ENCODE assay signal across 13 mouse cellular contexts in the genomic region with DNA sequence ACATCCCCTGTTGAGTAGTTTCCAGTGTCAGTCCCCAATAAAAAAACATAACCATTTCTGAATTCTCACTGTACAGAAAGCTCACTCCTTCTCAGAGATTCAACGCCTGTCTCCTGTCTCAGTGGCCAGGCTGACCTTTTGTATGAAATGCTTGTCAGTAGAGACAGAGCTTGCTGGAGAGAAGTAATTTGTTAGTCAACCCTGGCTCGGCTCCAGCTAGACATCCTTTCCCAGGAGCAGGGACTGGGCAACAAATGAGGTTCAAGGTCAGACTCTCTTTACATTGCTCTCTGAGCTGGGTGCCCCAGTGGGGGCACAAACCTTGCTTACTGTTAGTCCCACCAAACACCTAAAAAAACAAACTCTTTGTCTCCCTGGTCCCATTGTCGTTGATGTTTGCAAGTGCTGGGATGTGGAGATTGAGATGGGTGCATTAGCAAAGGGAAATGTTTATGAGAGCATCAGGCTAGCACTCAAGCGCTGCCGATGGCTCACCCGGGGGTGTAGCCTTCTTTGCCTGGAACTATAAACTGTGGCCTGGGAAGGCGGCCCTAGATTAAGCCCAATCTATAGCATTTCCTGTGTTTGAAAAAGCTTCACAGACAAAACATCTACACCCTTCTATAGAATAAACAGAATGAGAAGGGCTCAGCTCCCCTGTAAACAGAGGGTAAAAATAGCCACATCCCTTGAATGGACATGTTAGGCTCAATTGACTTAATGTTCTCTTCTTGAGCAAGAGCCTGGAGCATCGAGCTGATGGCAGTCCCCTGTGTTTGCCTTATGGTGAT.
DNase-seq lines count a peak whose midpoint lies in the region; ATAC-seq and TF ChIP-seq lines count a peak whose summit lies in the region.
"Had no signal": no experiment of that assay in that cellular context is flagged by ENCODE, and none has a peak within 500 bp of the region (broad histone marks: within the 10 kb centered on the region; RNA-seq: fewer than 3 reads in every experiment).

No protein-coding gene starts in this region.

- no peak for TF ChIP-seq CTCF in liver, postnatal 0 days (IDR thresholded peaks at IDR 0.05; ENCODE audit: low read depth)

- no peak for TF ChIP-seq EP300 in liver, postnatal 0 days (IDR thresholded peaks at IDR 0.05; ENCODE audit: low read depth)

- no peak overlapping the region for H3K9ac ChIP-seq in liver, postnatal 0 days (replicated peaks)
- H3K9ac ChIP-seq: forebrain, embryonic 13.5 days had no signal

- DNase-seq in adrenal gland, adult 18-20 months (ENCODE audit: low spot score in 2 of 2) = peak; percentile 29 to 35
- DNase-seq in adrenal gland, postnatal 4 days (ENCODE audit: low spot score in 2 of 2) = no peak
- peak; percentile 53 to 66 for DNase-seq in kidney, postnatal 4 days
- no peak for DNase-seq in kidney, adult 18-20 months
- DNase-seq in adipocyte (ENCODE audit: low spot score) = peak; percentile 35
- no peak for DNase-seq in liver, postnatal 0 days
- no peak for DNase-seq in thymus, postnatal 14 days
- DNase-seq in cerebellum, postnatal 4 days (ENCODE audit: low spot score in 2 of 2) = no peak
- DNase-seq: cerebellum, adult 2 months had no signal

- 47% methylated on average over 8 of the region's 8 CpGs for WGBS in liver, postnatal 0 days (ENCODE audit: insufficient replicate concordance)

- H3K36me3 ChIP-seq in liver, postnatal 0 days (replicated peaks; ENCODE audit: insufficient read depth, low read length) = no peaks in the 10 kb centered on the region

- H3K9me3 ChIP-seq in liver, postnatal 0 days (ENCODE audit: low read length) = no peaks in the 10 kb centered on the region
- H3K9me3 ChIP-seq: embryonic facial prominence, embryonic 10.5 days; forebrain, embryonic 13.5 days had no signal

- H3K27ac ChIP-seq in liver, postnatal 0 days (ENCODE audit: low read depth) = peak overlapping the region; percentile 22; the same call in 1 of the 2 replicates
- H3K27ac ChIP-seq: embryonic facial prominence, embryonic 10.5 days; forebrain, embryonic 13.5 days; macrophage had no signal

- H3K4me1 ChIP-seq in liver, postnatal 0 days (ENCODE audit: insufficient read depth) = peaks cover 4% of the 10 kb centered on the region; the same call in 1 of the 2 replicates

- H3K4me2 ChIP-seq in liver, postnatal 0 days (ENCODE audit: low read depth, low read length) = no peak overlapping the region
- H3K4me2 ChIP-seq: forebrain, embryonic 13.5 days had no signal

- H3K4me3 ChIP-seq in liver, postnatal 0 days (ENCODE audit: low read depth, low read length) = no peak overlapping the region
- H3K4me3 ChIP-seq: embryonic facial prominence, embryonic 10.5 days; forebrain, embryonic 13.5 days had no signal

- no peaks in the 10 kb centered on the region for H3K27me3 ChIP-seq in liver, postnatal 0 days (ENCODE audit: insufficient read depth, low read length)
- H3K27me3 ChIP-seq: forebrain, embryonic 13.5 days had no signal

- ATAC-seq in liver, postnatal 0 days = no peak
- ATAC-seq: activated CD4-positive, CD25-positive, alpha-beta regulatory T cell, adult 4 months had no signal

Comparison
In these comparisons a context has a peak if more than half of its experiments do, and no peak if none do; other contexts are left out.
1. DNase-seq: peak in adrenal gland, adult 18-20 months (2 of 2), kidney, postnatal 4 days (2 of 2) and adipocyte (single experiment); none in adrenal gland, postnatal 4 days (0 of 2), kidney, adult 18-20 months (single experiment), liver, postnatal 0 days (single experiment), thymus, postnatal 14 days (single experiment) and cerebellum, postnatal 4 days (0 of 2).